Mouse (Mus musculus) gastrocnemius, postnatal 14 days (tissue): ENCODE data around the gene Brd1. TPM values are rescaled to one million over a fixed set of nuclear protein-coding genes. Genes with fewer than 3 reads are reported as not detected.
"Not testable (repeated sequence)": the region's sequence is repeated elsewhere in the genome, so short reads cannot be mapped to it uniquely, and the experiment has no call there.

Experiments
- DNase-seq: peaks from one replicate; pipeline ENCODE4 v3.0.0; 2021; ENCODE audit warnings: mixed read lengths
- intact Hi-C: fragments of 180-260 bp; cut with DNase I; formaldehyde crosslinking; loops from one replicate; pipeline ENCODE4 v1.15.1; 2025; ENCODE audit warnings: low total_unique reads
- total RNA-seq, 2 experiments: library from RNA; stranded (reverse); gene quantifications; 2 replicates each; pipeline ENCODE4 v1.2.3; 2021

Gene Brd1
- total RNA-seq, 2 experiments from 2014 or later, result 21.3 to 22.6 TPM

GRCm38 (mm10) chr15:88733041-88733751 lies 837 bp downstream of the Brd1 start:
- intact Hi-C loops, result no loop called here
- peak; percentile 76 for DNase-seq

DNA sequence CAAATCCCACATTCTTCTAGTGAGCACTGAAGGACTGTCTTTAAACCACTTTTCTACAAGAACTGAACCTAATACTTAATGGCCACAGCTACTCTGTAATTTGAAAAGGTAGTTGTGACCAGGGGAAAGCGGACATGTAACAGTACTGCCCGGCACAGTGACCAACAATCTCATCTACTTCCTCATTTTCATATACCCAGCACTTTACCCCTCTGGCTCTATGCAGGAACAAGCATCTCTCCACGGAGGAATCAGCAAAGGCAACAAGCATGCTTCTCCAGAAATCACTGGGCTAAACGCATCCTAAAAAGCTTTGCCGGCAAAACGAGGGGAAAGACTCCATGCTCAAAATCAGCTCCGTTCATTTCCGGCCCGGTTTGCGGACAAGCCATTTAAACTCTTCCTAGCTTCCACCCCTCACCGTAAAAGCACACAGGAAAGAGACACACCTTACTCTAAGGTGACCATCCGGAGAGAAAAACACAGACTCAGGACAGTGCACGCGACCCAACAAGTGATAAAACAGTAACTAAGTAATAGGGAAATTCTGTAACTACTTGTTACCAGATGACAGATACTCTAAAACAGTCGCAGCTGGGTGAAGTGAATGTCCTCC lies 1.5 kb downstream of the Brd1 start:
- intact Hi-C loops, result no loop called here
- no peak for DNase-seq

DNA sequence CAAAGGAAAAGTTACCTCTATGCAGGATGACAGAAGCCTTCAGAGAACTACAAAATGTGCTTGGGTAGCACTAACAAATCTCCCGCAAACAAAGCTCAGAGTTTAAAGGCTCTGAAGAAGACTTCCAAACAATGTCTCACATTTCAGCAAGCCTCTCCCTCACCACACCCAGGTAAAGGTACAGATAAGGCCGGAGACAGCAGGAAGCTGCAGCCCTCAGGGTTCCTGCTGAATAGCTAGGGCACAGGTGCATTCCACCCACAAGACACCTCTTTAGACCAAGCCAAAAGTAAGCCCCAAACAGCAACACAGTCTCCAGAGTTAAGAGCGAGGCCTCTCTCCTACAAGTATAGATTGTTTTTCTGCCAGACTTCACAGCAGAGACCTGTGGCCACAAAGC lies 3.3 kb downstream of the Brd1 start:
- no peak for DNase-seq
- intact Hi-C loops, result no loop called here

DNA sequence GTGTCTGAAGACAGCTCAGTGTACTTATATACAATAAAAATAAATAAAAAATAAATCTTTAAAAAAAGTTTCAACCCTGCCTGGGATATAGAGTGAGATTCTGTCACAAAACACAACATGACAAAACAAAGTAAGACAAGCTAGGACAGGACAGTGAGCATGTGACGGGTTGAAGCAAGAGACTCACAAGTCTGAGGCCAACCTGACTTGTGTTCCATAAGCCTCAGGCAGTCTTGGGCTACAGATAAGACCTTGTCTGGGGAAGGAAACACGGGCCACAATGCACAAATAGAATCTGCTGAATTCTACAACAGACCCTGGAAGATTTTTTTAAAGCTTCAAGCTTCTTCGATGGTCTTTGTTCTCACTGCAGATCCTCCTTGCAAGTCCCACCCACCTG lies 6.8 kb downstream of the Brd1 start:
- intact Hi-C loops, result no loop called here
- DNase-seq, result no peak

- DNase-seq, result no peak
- intact Hi-C loops, result no loop called here
These were observed 9.0 kb downstream of the Brd1 start for GRCm38 (mm10) chr15:88725036-88725435.

DNA sequence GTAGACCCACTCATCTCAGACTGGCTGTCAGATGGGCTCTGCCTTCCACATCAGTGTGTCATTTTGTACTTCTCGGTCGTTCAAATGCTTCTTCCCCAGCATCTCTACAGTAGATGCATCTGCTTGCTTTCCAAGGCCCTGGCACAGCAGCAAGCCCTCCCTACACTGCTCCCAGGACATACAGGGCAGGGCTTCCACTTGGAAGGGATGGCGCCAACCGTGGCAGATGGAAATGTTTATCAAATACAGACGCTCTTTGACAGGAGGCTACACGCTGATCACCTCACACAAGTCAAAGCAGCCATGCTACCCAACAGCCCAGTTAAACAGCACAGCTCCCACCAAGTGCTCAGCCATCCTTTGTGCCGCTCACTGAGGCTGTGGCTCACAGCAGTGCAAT lies 9.7 kb downstream of the Brd1 start:
- no peak for DNase-seq
- intact Hi-C loops, result no loop called here

DNA sequence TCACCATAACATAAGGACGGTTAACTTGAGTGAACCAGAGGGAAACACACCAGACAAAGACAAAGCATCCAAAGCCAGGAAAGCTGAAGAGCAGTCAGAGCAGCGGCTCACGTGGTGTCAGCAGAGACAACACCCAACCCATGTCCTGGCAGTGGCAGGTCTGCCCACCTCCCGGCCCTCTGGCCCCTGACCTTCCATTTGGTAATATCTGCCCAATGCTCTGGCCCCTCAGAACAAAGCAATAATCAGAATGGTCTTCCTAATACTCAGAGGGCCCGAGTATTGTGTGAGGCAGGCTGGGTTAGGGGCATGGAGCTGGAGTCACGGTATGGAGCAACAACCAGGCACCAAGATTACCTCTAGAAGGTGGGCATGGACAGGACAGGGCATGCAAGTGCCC lies 10.8 kb downstream of the Brd1 start:
- no peak for DNase-seq
- intact Hi-C loops, result no loop called here

DNA sequence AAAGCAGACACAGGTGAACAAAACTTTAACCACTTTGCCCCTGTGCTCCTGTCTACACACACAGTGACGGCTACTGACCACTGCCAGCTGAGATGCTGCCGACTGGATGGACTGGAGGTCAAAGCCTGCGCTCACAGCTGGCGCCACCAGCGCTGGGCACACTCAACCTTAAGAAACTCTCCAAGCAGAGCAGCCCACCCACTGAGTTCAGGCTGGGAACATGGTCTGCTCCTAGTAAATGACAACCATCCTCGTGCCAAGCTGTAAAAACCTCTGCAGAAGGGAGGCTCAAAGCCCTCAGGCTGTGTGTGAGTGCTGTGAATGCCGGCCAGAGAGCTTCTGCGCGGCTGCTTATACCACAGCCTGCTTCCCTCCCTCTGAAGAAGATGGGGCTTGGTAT lies 16.8 kb downstream of the Brd1 start:
- intact Hi-C loops, result no loop called here
- no peak for DNase-seq

DNA sequence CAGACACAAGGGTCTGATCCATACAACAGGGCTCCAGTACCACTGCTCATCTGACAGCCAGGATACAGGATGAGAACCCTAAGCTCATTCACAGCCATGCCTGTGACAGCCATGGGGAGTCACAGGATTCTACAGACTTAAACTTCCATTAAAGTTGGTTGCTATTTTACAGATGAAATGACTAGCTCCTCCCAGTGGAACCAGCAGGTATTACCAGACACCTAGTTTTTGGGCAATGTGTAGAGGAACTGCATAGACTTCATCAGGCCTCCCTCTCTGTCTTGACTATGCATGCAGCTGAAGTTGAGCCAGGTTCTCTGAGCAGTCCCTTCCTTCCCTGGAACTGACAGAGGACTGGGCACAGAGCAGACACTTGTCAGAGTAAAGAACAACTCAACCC lies 17.7 kb downstream of the Brd1 start:
- DNase-seq, result no peak
- intact Hi-C loops, result no loop called here

DNA sequence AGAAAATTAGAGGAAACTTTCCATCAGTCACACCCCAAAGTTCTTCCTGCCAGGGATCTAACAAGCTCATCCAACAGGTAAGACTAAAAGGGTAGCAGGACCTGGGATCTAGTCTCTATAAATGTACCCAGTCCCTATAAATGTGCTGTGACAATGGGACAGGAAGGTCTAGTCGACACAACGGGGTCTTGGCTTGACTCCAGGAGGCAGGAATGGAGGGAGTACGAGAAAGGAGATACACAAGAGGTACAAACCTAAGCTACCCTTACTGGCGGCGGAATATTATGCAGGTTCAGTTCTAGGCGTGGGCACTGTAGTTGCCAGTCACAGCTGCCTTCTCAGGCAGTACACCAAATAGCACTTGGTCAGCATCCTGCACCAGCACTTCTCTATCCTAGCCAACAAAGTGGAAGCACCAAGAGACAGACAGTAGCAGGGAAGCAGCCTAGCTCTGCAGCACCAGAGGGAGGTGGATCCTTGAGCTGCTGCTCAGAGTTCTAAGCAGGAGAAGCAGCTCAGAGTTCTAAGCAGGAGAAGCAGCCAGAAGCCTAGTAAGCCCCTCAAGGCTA lies 19.9 kb downstream of the Brd1 start:
- intact Hi-C loops, result no loop called here
- DNase-seq, result no peak

DNA sequence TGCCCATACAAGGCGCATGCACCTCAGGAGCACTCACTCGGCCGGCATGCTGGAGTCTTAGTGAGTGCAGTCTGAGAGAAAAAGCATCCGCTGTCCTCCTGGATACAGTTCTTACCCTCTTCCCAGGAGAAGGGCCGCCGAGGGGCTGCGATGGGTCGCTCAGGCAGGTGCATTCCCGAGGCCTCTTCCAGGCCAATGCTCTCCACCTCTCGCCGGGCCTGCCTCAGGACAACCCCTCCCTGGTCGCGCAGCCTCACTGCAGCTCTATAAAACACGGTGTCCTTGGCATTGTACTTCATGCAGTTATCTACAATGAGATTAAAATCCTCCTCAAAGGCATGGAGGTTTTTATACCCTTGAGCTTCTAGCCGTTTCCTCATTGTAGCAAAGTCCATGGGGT lies 21.5 kb downstream of the Brd1 start:
- no peak for DNase-seq
- intact Hi-C loops, result no loop called here

- intact Hi-C loops, result no loop called here
- no peak for DNase-seq
These were observed 24.2 kb downstream of the Brd1 start for GRCm38 (mm10) chr15:88709878-88710277.

DNA sequence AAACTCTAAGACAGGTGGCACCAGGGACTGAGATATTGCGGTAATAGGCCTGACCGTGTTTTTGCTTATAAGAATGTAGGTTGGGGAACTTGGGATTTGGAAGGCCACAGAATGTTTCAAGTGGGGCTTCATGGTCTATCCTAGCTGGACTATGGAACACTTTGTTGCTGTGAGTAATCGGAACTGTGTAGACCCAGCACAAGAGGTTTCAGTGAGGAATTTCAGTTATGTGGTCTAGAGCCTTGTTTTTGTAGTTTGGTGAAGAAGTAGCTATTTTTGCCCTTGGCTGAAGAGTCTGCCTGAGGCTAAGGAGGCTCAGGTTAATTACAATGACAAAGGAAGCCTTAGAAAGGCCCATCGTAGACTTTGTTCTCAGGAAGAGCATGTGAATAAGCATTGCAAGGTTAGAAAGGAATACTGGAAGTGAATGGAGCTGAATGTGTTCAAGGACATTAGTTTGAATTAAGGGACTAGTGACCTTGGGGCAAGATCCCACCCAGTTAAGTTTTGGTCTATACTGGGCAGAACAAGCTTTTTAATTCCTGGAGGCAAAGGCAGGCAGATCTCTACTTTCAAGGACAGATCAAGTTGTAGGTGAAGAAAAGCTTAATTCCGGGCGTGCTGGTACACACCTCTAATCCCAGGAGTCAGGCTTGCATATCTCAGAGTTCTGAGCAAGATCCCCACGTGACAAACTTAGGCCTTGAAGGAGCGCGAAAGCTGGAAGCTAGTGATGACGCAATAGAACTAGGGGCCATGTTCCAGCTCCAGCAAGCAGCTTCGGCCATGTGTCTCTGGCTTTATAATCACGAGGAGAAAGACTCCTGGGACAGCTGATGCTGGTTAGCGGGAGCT lies 25.1 kb downstream of the Brd1 start:
- intact Hi-C loops, result no loop called here
- no peak for DNase-seq

DNA sequence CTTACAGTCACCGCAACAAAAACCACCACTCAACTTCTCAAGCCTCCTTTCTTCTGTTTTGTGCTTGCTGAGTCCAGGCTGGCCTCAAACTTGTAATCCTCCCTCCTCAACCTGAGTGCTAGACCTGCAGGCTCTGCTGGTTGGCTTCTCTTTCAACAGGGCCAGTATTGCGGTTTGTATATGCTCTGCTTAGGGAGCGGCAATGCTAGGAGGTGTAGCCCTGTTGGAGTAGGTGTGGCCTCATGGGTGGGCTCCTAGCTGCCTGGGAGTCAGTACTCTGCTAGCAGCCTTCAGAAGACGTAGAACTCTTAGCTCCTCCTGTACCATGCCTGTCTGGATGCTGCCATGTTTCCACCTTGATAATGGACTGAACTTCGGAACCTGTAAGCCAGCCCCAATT lies 25.8 kb downstream of the Brd1 start:
- intact Hi-C loops, result no loop called here
- no peak for DNase-seq

GRCm38 (mm10) chr15:88706987-88707386 lies 27.0 kb downstream of the Brd1 start:
- intact Hi-C loops, DNase-seq: not testable (repeated sequence)

- DNase-seq, result no peak
- intact Hi-C loops, result no loop called here
These were observed 27.7 kb downstream of the Brd1 start for GRCm38 (mm10) chr15:88706320-88706719.

DNA sequence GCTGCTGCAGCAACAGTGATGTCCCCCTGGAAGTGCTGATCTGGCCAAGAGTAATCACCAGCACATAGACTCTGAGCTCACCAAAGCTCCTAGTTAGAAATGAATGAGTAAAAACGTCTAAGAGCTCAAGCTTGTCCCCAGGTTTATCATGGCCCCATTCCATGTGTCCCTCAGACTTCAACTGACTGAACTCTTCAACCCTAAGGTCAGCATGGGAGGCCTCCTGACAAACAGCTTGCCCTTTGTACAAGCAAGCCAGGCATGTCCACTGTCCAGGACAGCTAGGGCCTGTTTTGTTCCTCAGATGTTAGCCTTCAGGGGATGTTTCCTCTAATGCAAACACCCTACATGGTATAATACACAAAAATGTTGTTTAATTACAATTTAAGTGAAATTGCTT lies 29.7 kb downstream of the Brd1 start:
- intact Hi-C loops, result no loop called here
- DNase-seq, result no peak

DNA sequence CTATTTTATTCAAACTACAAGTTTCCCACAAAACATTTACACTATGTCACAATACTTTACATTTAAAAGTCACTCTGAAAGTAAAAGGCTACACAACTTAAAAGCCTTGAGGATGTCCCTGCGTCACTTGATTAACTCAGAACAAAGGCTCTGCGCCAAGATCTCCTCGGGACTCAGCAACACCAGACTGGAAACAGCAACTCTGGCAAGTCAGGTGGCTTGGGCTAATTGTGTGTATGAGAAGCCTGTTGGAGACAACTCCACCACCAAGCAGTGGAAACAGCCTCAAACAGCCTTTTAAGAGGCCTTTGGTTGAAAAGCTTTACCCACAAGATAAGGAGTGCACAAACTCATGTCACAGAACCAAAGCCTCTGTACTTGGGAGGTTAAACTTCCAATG lies 31.5 kb downstream of the Brd1 start:
- intact Hi-C loops, result no loop called here
- no peak for DNase-seq

- intact Hi-C loops, result no loop called here
These were observed 33.3 kb downstream of the Brd1 start for GRCm38 (mm10) chr15:88700759-88701158.

GRCm38 (mm10) chr15:88699508-88699907 lies 34.5 kb downstream of the Brd1 start:
- no peak for DNase-seq
- intact Hi-C loops, result no loop called here

More at GRCm38 (mm10) chr15:88700759-88701158, 33.3 kb downstream of the Brd1 start:
- no peak for DNase-seq
